Mouse (Mus musculus) CH12.LX (cell line): ENCODE data around the gene Rnd1. TPM values are rescaled to one million over a fixed set of nuclear protein-coding genes. Genes with fewer than 3 reads are reported as not detected.
A peak's percentile ranks its signal among the peaks of the same experiment; 100 is the strongest.

Experiments
- DNase-seq: peaks from one replicate; pipeline ENCODE4 v3.0.0-alpha.2; 2013; ENCODE audit errors: extremely low read depth
- H3K27ac ChIP-seq: 2 replicates; pipeline ENCODE4 v1.5.1; 2012; ENCODE audit warnings: low read depth, mild to moderate bottlenecking, control low read depth, moderate library complexity; ENCODE audit not compliant: insufficient read depth
- H3K27me3 ChIP-seq: replicated peaks from 2 replicates; pipeline ENCODE3; 2012; ENCODE audit warnings: inconsistent platforms
- H3K36me3 ChIP-seq, 2 experiments: replicated peaks in 1 of 2; 2 replicates each; pipeline versions ENCODE3 to v1.6.1; 2012; ENCODE audit warnings: inconsistent platforms in 1 of 2, low read length in 1 of 2, mild to moderate bottlenecking in 1 of 2, mixed read lengths in 1 of 2, moderate library complexity in 1 of 2; ENCODE audit not compliant: control insufficient read depth in 1 of 2, insufficient read depth in 1 of 2
- H3K4me1 ChIP-seq, 2 experiments: 2 replicates each; pipeline ENCODE4 v1.6.1; 2012; ENCODE audit warnings: inconsistent platforms in 1 of 2, moderate library complexity in 1 of 2; ENCODE audit not compliant: insufficient read depth in 2 of 2, control insufficient read depth in 1 of 2
- H3K4me2 ChIP-seq: 2 replicates; pipeline ENCODE4 v1.6.1; 2012; ENCODE audit warnings: low read depth, mild to moderate bottlenecking, control low read depth; ENCODE audit not compliant: poor library complexity, insufficient read depth, severe bottlenecking
- H3K4me3 ChIP-seq, 3 experiments: fragments of 150-350 bp in 1 of 3; sonication (generic) in 1 of 3; replicated peaks in 1 of 3; 2 replicates each; pipeline versions ENCODE3 to v1.5.1; 2011 to 2012; ENCODE audit warnings: low read depth in 2 of 3, low read length in 2 of 3, mild to moderate bottlenecking in 2 of 3, moderate library complexity in 2 of 3, control low read depth in 1 of 3, improper control_type of control experiment in 1 of 3, inconsistent platforms in 1 of 3, mixed read lengths in 1 of 3; ENCODE audit not compliant: poor library complexity in 1 of 3
- H3K79me2 ChIP-seq: replicated peaks from 2 replicates; pipeline ENCODE4 v1.6.1; 2012; ENCODE audit warnings: mild to moderate bottlenecking, moderate library complexity; ENCODE audit not compliant: control insufficient read depth, poor library complexity, insufficient read depth, severe bottlenecking; ENCODE audit errors: extremely low read depth
- H3K9ac ChIP-seq: 2 replicates; pipeline ENCODE4 v1.6.1; 2012; ENCODE audit warnings: low read depth, mild to moderate bottlenecking, control low read depth, moderate library complexity; ENCODE audit not compliant: insufficient read depth
- H3K9me3 ChIP-seq: replicated peaks from 2 replicates; pipeline ENCODE3; 2012; ENCODE audit warnings: low read length, inconsistent platforms, mixed read lengths
- BHLHE40 ChIP-seq: IDR thresholded peaks from 2 replicates; pipeline ENCODE4 v1.6.1; 2011; ENCODE audit warnings: mild to moderate bottlenecking, low read depth, low read length, improper control_type of control experiment
- CHD1 ChIP-seq: IDR thresholded peaks from 2 replicates; pipeline ENCODE4 v1.6.1; 2012; ENCODE audit warnings: low read depth, low read length, improper control_type of control experiment, inconsistent platforms
- CHD2 ChIP-seq: IDR thresholded peaks from 2 replicates; pipeline ENCODE4 v1.6.1; 2011; ENCODE audit warnings: low read length, improper control_type of control experiment
- CTCF ChIP-seq, 2 experiments: IDR thresholded peaks in 1 of 2; conservative IDR thresholded peaks in 1 of 2; 2 replicates each; pipeline ENCODE4 v1.5.1; 2011 to 2012; ENCODE audit warnings: low read depth in 2 of 2, low read length in 2 of 2, improper control_type of control experiment in 1 of 2, inconsistent platforms in 1 of 2, mild to moderate bottlenecking in 1 of 2, moderate library complexity in 1 of 2
- E2F4 ChIP-seq: IDR thresholded peaks from 2 replicates; pipeline ENCODE4 v1.6.1; 2011; ENCODE audit warnings: low read depth, low read length, improper control_type of control experiment; ENCODE audit not compliant: insufficient replicate concordance
- ELF1 ChIP-seq: IDR thresholded peaks from 2 replicates; pipeline ENCODE4 v1.6.1; 2014; ENCODE audit warnings: low read depth, mild to moderate bottlenecking, inconsistent platforms, low read length, improper control_type of control experiment
- EP300 ChIP-seq: IDR thresholded peaks from 2 replicates; pipeline ENCODE4 v1.6.1; 2011; ENCODE audit warnings: low read length, improper control_type of control experiment
- ETS1 ChIP-seq: conservative IDR thresholded peaks from 2 replicates; pipeline ENCODE4 v1.6.1; 2012; ENCODE audit warnings: low read depth, mild to moderate bottlenecking, inconsistent platforms, low read length, improper control_type of control experiment, moderate library complexity
- GABPA ChIP-seq: IDR thresholded peaks from 2 replicates; pipeline ENCODE4 v1.6.1; 2012; ENCODE audit warnings: low read depth, low read length, improper control_type of control experiment, inconsistent platforms; ENCODE audit not compliant: insufficient replicate concordance
- HCFC1 ChIP-seq: IDR thresholded peaks from 2 replicates; pipeline ENCODE4 v1.6.1; 2012; ENCODE audit warnings: low read depth, mild to moderate bottlenecking, inconsistent platforms, low read length, improper control_type of control experiment
- IRF4 ChIP-seq: IDR thresholded peaks from 2 replicates; pipeline ENCODE4 v1.6.1; 2014; ENCODE audit warnings: low read depth, mild to moderate bottlenecking, inconsistent platforms, low read length, improper control_type of control experiment
- JUN ChIP-seq: IDR thresholded peaks from 2 replicates; pipeline ENCODE4 v1.6.1; 2011; ENCODE audit warnings: low read depth, mild to moderate bottlenecking, low read length, improper control_type of control experiment, moderate library complexity; ENCODE audit not compliant: insufficient read depth
- JUND ChIP-seq: conservative IDR thresholded peaks from 2 replicates; pipeline ENCODE4 v1.6.1; 2011; ENCODE audit warnings: low read depth, low read length, improper control_type of control experiment
- KAT2A ChIP-seq: IDR thresholded peaks from 2 replicates; pipeline ENCODE4 v1.6.1; 2012; ENCODE audit warnings: low read length, improper control_type of control experiment, inconsistent platforms; ENCODE audit not compliant: insufficient replicate concordance
- MAFK ChIP-seq: IDR thresholded peaks from 2 replicates; pipeline ENCODE4 v1.6.1; 2011; ENCODE audit warnings: low read length, improper control_type of control experiment; ENCODE audit not compliant: insufficient replicate concordance
- MAX ChIP-seq: IDR thresholded peaks from 2 replicates; pipeline ENCODE4 v1.6.1; 2011; ENCODE audit warnings: low read length, improper control_type of control experiment
- MAZ ChIP-seq: IDR thresholded peaks from 2 replicates; pipeline ENCODE4 v1.6.1; 2012; ENCODE audit warnings: low read depth, mild to moderate bottlenecking, inconsistent platforms, low read length, improper control_type of control experiment, moderate library complexity
- MEF2A ChIP-seq: IDR thresholded peaks from 2 replicates; pipeline ENCODE4 v1.6.1; 2014; ENCODE audit warnings: low read depth, mild to moderate bottlenecking, inconsistent platforms, low read length, improper control_type of control experiment, borderline replicate concordance
- MXI1 ChIP-seq: IDR thresholded peaks from 2 replicates; pipeline ENCODE4 v1.6.1; 2011; ENCODE audit warnings: mild to moderate bottlenecking, low read depth, low read length, improper control_type of control experiment
- MYC ChIP-seq: IDR thresholded peaks from 2 replicates; pipeline ENCODE4 v1.6.1; 2011; ENCODE audit warnings: low read depth, mild to moderate bottlenecking, improper control_type of control experiment, low read length
- NELFE ChIP-seq: IDR thresholded peaks from 2 replicates; pipeline ENCODE4 v1.6.1; 2011; ENCODE audit warnings: low read depth, low read length, improper control_type of control experiment
- NRF1 ChIP-seq: IDR thresholded peaks from 2 replicates; pipeline ENCODE4 v1.6.1; 2014; ENCODE audit warnings: low read depth, mild to moderate bottlenecking, inconsistent platforms, low read length, improper control_type of control experiment, moderate library complexity
- PAX5 ChIP-seq: IDR thresholded peaks from 2 replicates; pipeline ENCODE4 v1.6.1; 2012; ENCODE audit warnings: low read length, inconsistent platforms, mixed read lengths
- POLR2A ChIP-seq: IDR thresholded peaks from 2 replicates; pipeline ENCODE4 v1.6.1; 2011; ENCODE audit warnings: low read depth, mild to moderate bottlenecking, improper control_type of control experiment, low read length
- POLR2AphosphoS2 ChIP-seq: IDR thresholded peaks from 2 replicates; pipeline ENCODE4 v1.6.1; 2011; ENCODE audit warnings: low read depth, low read length, improper control_type of control experiment
- RAD21 ChIP-seq: IDR thresholded peaks from 2 replicates; pipeline ENCODE4 v1.6.1; 2011; ENCODE audit warnings: low read depth, mild to moderate bottlenecking, low read length, improper control_type of control experiment, moderate library complexity
- RCOR1 ChIP-seq: conservative IDR thresholded peaks from 2 replicates; pipeline ENCODE4 v1.6.1; 2012; ENCODE audit warnings: low read depth, mild to moderate bottlenecking, inconsistent platforms, low read length, improper control_type of control experiment
- SIN3A ChIP-seq: IDR thresholded peaks from 2 replicates; pipeline ENCODE4 v1.6.1; 2012; ENCODE audit warnings: low read length, improper control_type of control experiment, inconsistent platforms
- SMC3 ChIP-seq: IDR thresholded peaks from 2 replicates; pipeline ENCODE4 v1.6.1; 2011; ENCODE audit warnings: low read depth, low read length, improper control_type of control experiment
- TBP ChIP-seq: conservative IDR thresholded peaks from 2 replicates; pipeline ENCODE4 v1.6.1; 2011; ENCODE audit warnings: low read depth, low read length, improper control_type of control experiment
- TCF12 ChIP-seq: IDR thresholded peaks from 2 replicates; pipeline ENCODE4 v1.6.1; 2014; ENCODE audit warnings: low read depth, mild to moderate bottlenecking, inconsistent platforms, low read length, improper control_type of control experiment
- UBTF ChIP-seq: IDR thresholded peaks from 2 replicates; pipeline ENCODE4 v1.6.1; 2012; ENCODE audit warnings: low read depth, mild to moderate bottlenecking, inconsistent platforms, low read length, improper control_type of control experiment, moderate library complexity
- USF1 ChIP-seq: IDR thresholded peaks from 2 replicates; pipeline ENCODE4 v1.6.1; 2014; ENCODE audit warnings: low read depth, mild to moderate bottlenecking, inconsistent platforms, low read length, improper control_type of control experiment
- USF2 ChIP-seq: conservative IDR thresholded peaks from 2 replicates; pipeline ENCODE4 v1.6.1; 2011; ENCODE audit warnings: low read depth, low read length, improper control_type of control experiment
- ZC3H11A ChIP-seq: IDR thresholded peaks from 2 replicates; pipeline ENCODE4 v1.6.1; 2012; ENCODE audit warnings: low read depth, mild to moderate bottlenecking, inconsistent platforms, low read length, improper control_type of control experiment
- ZKSCAN1 ChIP-seq: IDR thresholded peaks from 2 replicates; pipeline ENCODE4 v1.6.1; 2012; ENCODE audit warnings: low read depth, inconsistent platforms, low read length, improper control_type of control experiment, borderline replicate concordance
- ZMIZ1 ChIP-seq: IDR thresholded peaks from 2 replicates; pipeline ENCODE4 v1.6.1; 2012; ENCODE audit warnings: low read depth, mild to moderate bottlenecking, inconsistent platforms, low read length, improper control_type of control experiment
- ZNF384 ChIP-seq: IDR thresholded peaks from 2 replicates; pipeline ENCODE4 v1.6.1; 2012; ENCODE audit warnings: low read depth, low read length, improper control_type of control experiment, inconsistent platforms
- dilution Hi-C: fragments of 300-500 bp; cut with MboI; formaldehyde crosslinking; loops from 2 replicates; pipeline ENCODE4 v1.14.3; 2020; ENCODE audit warnings: low sequenced_read_pairs; ENCODE audit not compliant: extremely low pct_unique_long_range_greater_than_20kb, extremely low pct_ligation_motif_present
- in situ Hi-C: fragments of 300-500 bp; cut with MboI; formaldehyde crosslinking; loops from 3 replicates; pipeline ENCODE4 v1.14.3; 2019; ENCODE audit warnings: low sequenced_read_pairs, low pct_ligation_motif_present, low pct_unique_long_range_greater_than_20kb, mixed read lengths
- polyA plus RNA-seq: library from polyadenylated mRNA; unstranded; fragments of >175 nt; gene quantifications from 2 replicates; pipeline ENCODE4 v1.2.1, GENCODE M21; 2012; ENCODE audit warnings: low read depth; ENCODE audit not compliant: insufficient read length
- total RNA-seq, 2 experiments: library from RNA; depleted of rRNA; stranded (reverse); fragments of 300-350 nt in 1 of 2; fragments of >200 nt in 1 of 2; gene quantifications; 2 replicates each; pipeline ENCODE4 v1.2.3; 2012 to 2014

The Rnd1 gene
- total and polyA plus RNA-seq, 3 experiments = 6.0 to 9.4 (median 6.3) TPM

DNA sequence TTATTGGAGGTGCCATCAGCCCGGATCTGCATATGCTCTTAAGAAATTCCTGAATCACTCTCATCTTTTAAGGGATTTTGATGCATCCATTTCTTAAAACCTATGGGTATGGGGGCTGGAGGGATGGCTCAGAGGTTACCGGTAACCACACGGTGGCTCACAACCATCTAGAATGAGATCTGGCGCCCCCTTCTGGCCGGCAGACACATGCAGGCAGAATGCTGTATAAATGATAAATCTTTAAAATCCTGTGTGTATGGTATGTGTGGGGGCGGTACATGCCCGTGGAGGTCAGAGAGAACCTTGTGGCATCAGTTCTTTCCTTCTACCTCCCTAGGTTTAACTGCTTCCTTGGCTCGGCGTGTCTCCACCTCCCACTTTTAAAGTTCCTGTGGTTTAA, 33.2 kb upstream of the Rnd1 start:
- Histone ChIP-seq H3K9me3 (no peaks in the 10 kb centered on the region), H3K79me2 (no peaks in the 10 kb centered on the region), H3K27ac (no peak overlapping the region), H3K36me3 (no peaks in the 10 kb centered on the region), H3K4me1 (peaks cover 0 to 11% of the 10 kb centered on the region in 2 experiments; a peak in 1 of 4 replicates), H3K27me3 (peaks cover 41% of the 10 kb centered on the region), H3K9ac (no peak overlapping the region), H3K4me2 (no peak overlapping the region), H3K4me3 (no peak overlapping the region)
- TF ChIP-seq NRF1 (no peak), USF1 (no peak), MAX (peak; percentile 39; the same call in 1 of the 2 replicates), JUND (no peak), EP300 (no peak), MAZ (no peak), ZKSCAN1 (no peak), SIN3A (0 out of 2 replicates have a peak, but pooled peaks have one; percentile 24), MYC (peak; percentile 74; the same call in 1 of the 2 replicates), IRF4 (no peak), E2F4 (no peak), RAD21 (peak; percentile 60), BHLHE40 (peak; percentile 16; the same call in 1 of the 2 replicates), ELF1 (no peak), ZNF384 (no peak), USF2 (no peak), POLR2A (no peak), MEF2A (0 out of 2 replicates have a peak, but pooled peaks have one; percentile 18), PAX5 (no peak), POLR2AphosphoS2 (no peak), KAT2A (no peak), CHD1 (no peak), TBP (no peak), MAFK (no peak), JUN (no peak), ZMIZ1 (no peak), CTCF (conservative IDR thresholded peaks at IDR 0.05 in 1 of 2, IDR thresholded peaks at IDR 0.05 in 1 of 2; ENCODE audit: low read depth in 2 of 2, low read length in 2 of 2) (peak; percentile 94 to 99), TCF12 (0 out of 2 replicates have a peak, but pooled peaks have one; percentile 26), MXI1 (0 out of 2 replicates have a peak, but pooled peaks have one; percentile 30), GABPA (no peak), CHD2 (0 out of 2 replicates have a peak, but pooled peaks have one; percentile 40), UBTF (no peak), NELFE (peak; percentile 60; the same call in 1 of the 2 replicates), ZC3H11A (peak; percentile 35), SMC3 (peak; percentile 87), ETS1 (no peak), HCFC1 (peak; percentile 24; the same call in 1 of the 2 replicates), RCOR1 (no peak)
- dilution Hi-C loops = no loop called here
- in situ Hi-C loops = no loop called here
- peak; percentile 83 for DNase-seq
